Mouse (Mus musculus) gonadal fat pad, adult 2 months (tissue): ENCODE measurements around the gene Trio. TPM values are rescaled to one million over a fixed set of nuclear protein-coding genes. Genes with fewer than 3 reads are reported as not detected.
A peak's percentile ranks its signal among the peaks of the same experiment; 100 is the strongest.

Experiments
- DNase-seq: peaks from one replicate; pipeline ENCODE4 v3.0.0-alpha.2; 2012; ENCODE audit warnings: low read depth
- polyA plus RNA-seq: library from polyadenylated mRNA; depleted of rRNA; stranded (reverse); fragments of >200 nt; gene quantifications from 2 replicates; pipeline ENCODE4 v1.2.3, GENCODE M21; 2012

Gene Trio
- polyA plus RNA-seq, 1 experiment: 50.8 TPM

- DNase-seq: no peak
These were observed 80.8 kb downstream of the Trio start for GRCm38 (mm10) chr15:27944898-27945297.

GRCm38 (mm10) chr15:27943486-27944195, 82.0 kb downstream of the Trio start:
- no peak for DNase-seq

- no peak for DNase-seq
These were observed 83.3 kb downstream of the Trio start for GRCm38 (mm10) chr15:27942148-27942847.

GRCm38 (mm10) chr15:27941441-27941840, 84.2 kb downstream of the Trio start:
- peak; percentile 78 for DNase-seq

GRCm38 (mm10) chr15:27941020-27941419, 84.6 kb downstream of the Trio start:
- DNase-seq: no peak

GRCm38 (mm10) chr15:27940032-27940431, 85.6 kb downstream of the Trio start:
- DNase-seq: no peak

GRCm38 (mm10) chr15:27938886-27939285, 86.8 kb downstream of the Trio start:
- no peak for DNase-seq

- DNase-seq: no peak
These were observed 87.5 kb downstream of the Trio start for GRCm38 (mm10) chr15:27937861-27938833.

- no peak for DNase-seq
These were observed 88.4 kb downstream of the Trio start for GRCm38 (mm10) chr15:27937003-27937860.

GRCm38 (mm10) chr15:27935772-27936746, 89.6 kb downstream of the Trio start:
- no peak for DNase-seq

GRCm38 (mm10) chr15:27933270-27933669, 92.4 kb downstream of the Trio start:
- DNase-seq: no peak

- no peak for DNase-seq
These were observed 93.8 kb downstream of the Trio start for GRCm38 (mm10) chr15:27931891-27932290.

GRCm38 (mm10) chr15:27931459-27931858, 94.2 kb downstream of the Trio start:
- peak; percentile 55 for DNase-seq

- DNase-seq: peak; percentile 73
These were observed 98.0 kb downstream of the Trio start for GRCm38 (mm10) chr15:27927614-27928013.

- DNase-seq: peak; percentile 70
These were observed 98.7 kb downstream of the Trio start for GRCm38 (mm10) chr15:27926941-27927340.

GRCm38 (mm10) chr15:27926450-27926849, 99.2 kb downstream of the Trio start:
- no peak for DNase-seq

- DNase-seq: no peak
These were observed 99.8 kb downstream of the Trio start for GRCm38 (mm10) chr15:27925865-27926264.

- DNase-seq: no peak
These were observed 100.5 kb downstream of the Trio start for GRCm38 (mm10) chr15:27925004-27925635.

GRCm38 (mm10) chr15:27923987-27924341, 101.7 kb downstream of the Trio start:
- no peak for DNase-seq
